Mouse (Mus musculus) cerebellum, adult 2 months (tissue): ENCODE results near the gene Xbp1.

Experiments
- CTCF ChIP-seq: fragments of 200-500 bp; IDR thresholded peaks from 2 replicates; pipeline ENCODE4 v1.5.1; 2011; ENCODE audit warnings: low read depth, mild to moderate bottlenecking, control low read depth, low read length, moderate library complexity, borderline replicate concordance; ENCODE audit not compliant: insufficient read depth
- POLR2A ChIP-seq: fragments of 200-500 bp; IDR thresholded peaks from 2 replicates; pipeline ENCODE4 v1.6.1; 2011; ENCODE audit warnings: low read length, control low read depth, borderline replicate concordance; ENCODE audit not compliant: insufficient read depth

DNA sequence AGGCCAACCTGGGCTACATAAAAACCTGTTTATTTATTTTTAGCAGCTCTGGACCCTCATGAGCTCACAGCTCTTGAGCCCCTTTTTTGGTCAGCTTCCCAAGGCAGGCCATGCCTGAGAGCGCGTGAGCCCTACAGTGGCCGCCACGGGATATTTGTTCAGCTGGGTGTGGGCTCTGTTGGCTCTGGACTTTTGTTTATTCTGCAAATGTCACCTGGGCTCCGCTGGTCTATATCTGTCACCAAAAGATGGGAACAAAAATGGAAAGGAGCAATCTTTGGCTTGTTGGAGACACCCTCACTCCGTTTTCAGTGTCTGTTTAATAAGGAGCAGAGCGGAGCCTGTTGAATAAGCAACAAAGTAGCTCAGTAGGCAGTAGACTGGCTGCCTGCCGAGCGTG lies 22.0 kb upstream of the Xbp1 start:
- TF ChIP-seq POLR2A (no peak), CTCF (no peak)
